Comparison of ENCODE assay signal across 8 mouse cellular contexts in genomic region chr19:44554490-44554860, GRCm38 (mm10). TPM values are rescaled to one million over a fixed set of nuclear protein-coding genes. Genes with fewer than 3 reads are reported as not detected.
DNase-seq lines count a peak whose midpoint lies in the region; ATAC-seq and TF ChIP-seq lines count a peak whose summit lies in the region.

No protein-coding gene starts in this region.

- 3% methylated on average over 8 of the region's 8 CpGs for WGBS in heart, postnatal 0 days

- no peak for TF ChIP-seq EP300 in heart, postnatal 0 days (IDR thresholded peaks at IDR 0.05; ENCODE audit: low read depth)

- H3K4me2 ChIP-seq in heart, postnatal 0 days (ENCODE audit: low read depth, low read length): peak overlapping the region; percentile 94

- peak overlapping the region; percentile 90 for H3K4me3 ChIP-seq in heart, postnatal 0 days (ENCODE audit: low read depth, low read length)
- peak overlapping the region; percentile 100 for H3K4me3 ChIP-seq in megakaryocyte, embryonic 14.5 days (replicated peaks)

- no peak; the same call in 1 of the 2 replicates for ATAC-seq in heart, postnatal 0 days (ENCODE audit: insufficient read depth, low read depth)

- peak; percentile 17 for DNase-seq in kidney, adult 9 months
- no peak for DNase-seq in kidney, postnatal 25 days
- DNase-seq in MEL-GATA-1-ER (ENCODE audit: extremely low read depth, low read depth): peak; percentile 56
- DNase-seq in heart, postnatal 0 days (ENCODE audit: low spot score): no peak
- DNase-seq in gastrocnemius, postnatal 10 days: no peak
- DNase-seq in cerebellum, postnatal 14 days: no peak
- DNase-seq in right cerebral cortex, adult 2 months (ENCODE audit: low spot score in 2 of 2): no peak

- no peaks in the 10 kb centered on the region for H3K9me3 ChIP-seq in heart, postnatal 0 days (replicated peaks; ENCODE audit: control insufficient read depth, low read length)
- H3K9me3 ChIP-seq in megakaryocyte, embryonic 14.5 days: no peaks in the 10 kb centered on the region

- peaks cover 9% of the 10 kb centered on the region for H3K4me1 ChIP-seq in heart, postnatal 0 days (ENCODE audit: control insufficient read depth, insufficient read depth)
- H3K4me1 ChIP-seq in megakaryocyte, embryonic 14.5 days: peaks cover 17% of the 10 kb centered on the region

- no peak for TF ChIP-seq CTCF in heart, postnatal 0 days (IDR thresholded peaks at IDR 0.05; ENCODE audit: low read depth)

- H3K27ac ChIP-seq in heart, postnatal 0 days (ENCODE audit: low read depth): peak overlapping the region; percentile 90

- H3K36me3 ChIP-seq in heart, postnatal 0 days (replicated peaks; ENCODE audit: control insufficient read depth, insufficient read depth, low read length): peaks cover 40% of the 10 kb centered on the region
- H3K36me3 ChIP-seq in megakaryocyte, embryonic 14.5 days (replicated peaks; ENCODE audit: low read length): peaks cover 43% of the 10 kb centered on the region

- no peaks in the 10 kb centered on the region for H3K27me3 ChIP-seq in heart, postnatal 0 days (ENCODE audit: control insufficient read depth, insufficient read depth, low read length)
- peaks cover 3% of the 10 kb centered on the region for H3K27me3 ChIP-seq in megakaryocyte, embryonic 14.5 days (replicated peaks)

- peak overlapping the region; percentile 95 for H3K9ac ChIP-seq in heart, postnatal 0 days (replicated peaks; ENCODE audit: low read depth, low read length)

RNA-seq across cellular contexts. Expression of gene Ndufb8, which starts 0.8 kb away (rescaled TPM):
- total RNA-seq in heart, postnatal 0 days (2014; rRNA removed; ENCODE audit: low replicate concordance): 1,695 and 1,852 TPM in 2 replicates
- 2,183 and 2,286 TPM in 2 replicates for polyA plus RNA-seq in heart, postnatal 0 days (2015; fragmentation: Nextera tagmentation; extraction: Ambion mirVana)
- 84.9 and 219 TPM in 2 replicates for polyA plus RNA-seq in megakaryocyte, embryonic 14.5 days (2012; ENCODE audit: insufficient read depth, low replicate concordance)
- 100 to 1,000 TPM; 675 to 794 TPM for total RNA-seq in gastrocnemius, postnatal 10 days (2021)

RNA-seq across cellular contexts. Expression of gene Gm20538, which starts 1.8 kb away (rescaled TPM):
- total RNA-seq in heart, postnatal 0 days (2014; rRNA removed; ENCODE audit: low replicate concordance): not detected in 2 replicates
- polyA plus RNA-seq in heart, postnatal 0 days (2015; fragmentation: Nextera tagmentation; extraction: Ambion mirVana): not detected in 2 replicates
- not detected in 2 replicates for polyA plus RNA-seq in megakaryocyte, embryonic 14.5 days (2012; ENCODE audit: insufficient read depth, low replicate concordance)
- total RNA-seq in gastrocnemius, postnatal 10 days (2021): not detected

RNA-seq across cellular contexts. Expression of gene Hif1an, which starts 8.2 kb away (rescaled TPM):
- 10.5 and 16.9 TPM in 2 replicates for total RNA-seq in heart, postnatal 0 days (2014; rRNA removed; ENCODE audit: low replicate concordance)
- polyA plus RNA-seq in heart, postnatal 0 days (2015; fragmentation: Nextera tagmentation; extraction: Ambion mirVana): 14.4 and 15.9 TPM in 2 replicates
- 2.9 and 8.0 TPM in 2 replicates for polyA plus RNA-seq in megakaryocyte, embryonic 14.5 days (2012; ENCODE audit: insufficient read depth, low replicate concordance)
- total RNA-seq in gastrocnemius, postnatal 10 days (2021): 10 to 100 TPM; 89.6 to 91.5 TPM

RNA-seq across cellular contexts. Expression of gene Sec31b, which starts 8.8 kb away (rescaled TPM):
- 4.2 and 5.5 TPM in 2 replicates for total RNA-seq in heart, postnatal 0 days (2014; rRNA removed; ENCODE audit: low replicate concordance)
- polyA plus RNA-seq in heart, postnatal 0 days (2015; fragmentation: Nextera tagmentation; extraction: Ambion mirVana): 1.6 and 1.8 TPM in 2 replicates
- 1.5 TPM in 1 of 2 replicates, not detected in the other for polyA plus RNA-seq in megakaryocyte, embryonic 14.5 days (2012; ENCODE audit: insufficient read depth, low replicate concordance)
- 1 to 10 TPM; 5.1 to 5.6 TPM for total RNA-seq in gastrocnemius, postnatal 10 days (2021)

Comparison
In these comparisons a context has a peak if more than half of its experiments do, and no peak if none do; other contexts are left out.
1. DNase-seq: peak in kidney, adult 9 months (single experiment) and MEL-GATA-1-ER (single experiment); none in kidney, postnatal 25 days (0 of 2), heart, postnatal 0 days (single experiment), gastrocnemius, postnatal 10 days (single experiment), cerebellum, postnatal 14 days (0 of 2) and right cerebral cortex, adult 2 months (0 of 2).